Mouse (Mus musculus) embryonic facial prominence, embryonic 14.5 days (tissue): ENCODE data around the gene Kat14. TPM values are rescaled to one million over a fixed set of nuclear protein-coding genes. Genes with fewer than 3 reads are reported as not detected.

Experiments
- ATAC-seq: fragments of 200-750 bp; cut with Nextera tagmentation; 2 replicates; pipeline ENCODE4 v1.8.0; 2017; ENCODE audit warnings: low read depth, moderate number of reproducible peaks, moderate TSS enrichment
- DNase-seq: peaks from one replicate; pipeline ENCODE4 v3.0.0-alpha.2; 2015; ENCODE audit warnings: low spot score
- H3K27ac ChIP-seq: fragments of 300-500 bp; sonication (generic); replicated peaks from 2 replicates; pipeline ENCODE4 v1.5.1; 2014; ENCODE audit warnings: low read depth, mild to moderate bottlenecking, low read length, moderate library complexity
- H3K27me3 ChIP-seq: fragments of 300-500 bp; sonication (generic); replicated peaks from 2 replicates; pipeline ENCODE4 v1.6.1; 2014; ENCODE audit warnings: low read length; ENCODE audit not compliant: control insufficient read depth, insufficient read depth
- H3K36me3 ChIP-seq: fragments of 300-500 bp; sonication (generic); 2 replicates; pipeline ENCODE4 v1.6.1; 2014; ENCODE audit warnings: low read length, mixed read lengths; ENCODE audit not compliant: control insufficient read depth, insufficient read depth
- H3K4me1 ChIP-seq: fragments of 300-500 bp; sonication (generic); 2 replicates; pipeline ENCODE4 v1.6.1; 2014; ENCODE audit warnings: antibody characterized with exemption, low read length; ENCODE audit not compliant: control insufficient read depth, insufficient read depth
- H3K4me2 ChIP-seq: fragments of 300-500 bp; sonication (generic); 2 replicates; pipeline ENCODE4 v1.6.1; 2014; ENCODE audit warnings: low read depth, mild to moderate bottlenecking, low read length, moderate library complexity, mixed read lengths
- H3K4me3 ChIP-seq: fragments of 300-500 bp; sonication (generic); 2 replicates; pipeline ENCODE4 v1.5.1; 2014; ENCODE audit warnings: low read depth, mild to moderate bottlenecking, low read length
- H3K9ac ChIP-seq: fragments of 300-500 bp; sonication (generic); 2 replicates; pipeline ENCODE4 v1.6.1; 2014; ENCODE audit warnings: low read depth, mild to moderate bottlenecking, low read length, moderate library complexity, mixed read lengths
- H3K9me3 ChIP-seq: fragments of 300-500 bp; sonication (generic); 2 replicates; pipeline ENCODE4 v1.6.1; 2016; ENCODE audit warnings: low read length; ENCODE audit not compliant: control insufficient read depth
- WGBS: fragments of 180-500 bp; shearing (Covaris S2); extraction: QIAGEN DNeasy Blood & Tissue Kit; methylation state at CpG from one replicate; pipeline ENCODE4 v1.1.7; 2014; 5-methylcytosine and 5-hydroxymethylcytosine counted together
- polyA plus RNA-seq: library from polyadenylated mRNA; unstranded; fragments of >200 nt; fragmentation: Nextera tagmentation; extraction: Ambion mirVana; gene quantifications from 2 replicates; pipeline ENCODE4 v1.2.1, GENCODE M21; 2014

Gene Kat14
- polyA plus RNA-seq, 1 experiment from 2014 or later, result 35.0 TPM

GRCm38 (mm10) chr2:144450378-144450777 lies 81.6 kb downstream of the Kat14 start:
- no peak overlapping the region for H3K4me2 ChIP-seq
- ATAC-seq, result no peak
- H3K4me1 ChIP-seq, result no peaks in the 10 kb centered on the region
- H3K27me3 ChIP-seq, result 0 out of 2 replicates have a peak, but pooled peaks cover 4% of the 10 kb centered on the region
- no peak overlapping the region for H3K27ac ChIP-seq
- H3K9me3 ChIP-seq, result no peaks in the 10 kb centered on the region
- 71% methylated on average over 2 of the region's 2 CpGs for WGBS
- H3K9ac ChIP-seq, result no peak overlapping the region
- no peak overlapping the region for H3K4me3 ChIP-seq
- no peak for DNase-seq
- no peaks in the 10 kb centered on the region for H3K36me3 ChIP-seq

DNA sequence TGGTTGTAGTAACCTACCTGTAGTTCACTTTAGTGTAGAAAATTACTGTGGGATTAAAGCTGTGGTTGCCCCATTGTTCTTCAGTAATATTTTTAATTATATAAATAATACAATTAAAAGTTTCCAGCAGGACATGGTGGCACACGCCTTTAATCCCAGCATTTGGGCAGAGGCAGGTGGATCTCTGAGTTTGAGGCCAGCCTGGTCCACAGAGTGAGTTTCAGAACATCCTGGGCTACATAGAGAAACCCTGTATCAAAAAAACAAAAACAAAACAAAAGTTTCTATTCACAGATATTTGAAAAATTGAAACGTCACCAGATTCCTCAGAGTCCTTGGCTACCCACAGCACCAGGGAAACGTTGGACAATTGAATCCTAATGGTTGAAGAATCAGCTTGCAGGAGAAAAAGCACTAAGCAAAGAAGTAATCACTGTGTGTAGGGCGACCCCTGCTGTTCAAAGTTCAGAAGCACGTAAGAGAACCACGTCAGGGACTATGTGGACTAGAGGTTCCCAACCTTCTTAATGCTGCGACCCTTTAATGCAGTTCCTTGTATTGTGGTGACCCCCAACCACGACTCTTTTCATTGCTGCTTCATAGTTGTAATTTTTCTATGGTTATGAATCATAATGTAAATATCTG lies 83.7 kb downstream of the Kat14 start:
- H3K4me1 ChIP-seq, result no peaks in the 10 kb centered on the region
- no peak overlapping the region for H3K4me2 ChIP-seq
- no peaks in the 10 kb centered on the region for H3K36me3 ChIP-seq
- DNase-seq (peak; percentile 81), ATAC-seq (peak; percentile 83; the same call in 1 of the 2 replicates)
- no peak overlapping the region for H3K4me3 ChIP-seq
- peaks cover 4% of the 10 kb centered on the region; the same call in 1 of the 2 replicates for H3K27me3 ChIP-seq
- no peak overlapping the region for H3K9ac ChIP-seq
- H3K27ac ChIP-seq, result no peak overlapping the region
- 12% methylated on average over 8 of the region's 8 CpGs for WGBS
- H3K9me3 ChIP-seq, result no peaks in the 10 kb centered on the region

Other genes starting within 250 kb of the Kat14 start
- 15.5 and 16.7 TPM in 2 replicates for gene Mgme1, start 98.3 kb upstream of the Kat14 start, polyA plus RNA-seq
- gene Snx5, start 98.1 kb upstream of the Kat14 start, polyA plus RNA-seq, result 111 and 120 TPM in 2 replicates
- gene Ovol2, start 36.8 kb upstream of the Kat14 start, polyA plus RNA-seq, result 1.1 and 3.0 TPM in 2 replicates
- gene Pet117, start within 50 bp of the Kat14 start, polyA plus RNA-seq, result 0.52 and 1.3 TPM in 2 replicates
- gene Dzank1, start 158.4 kb downstream of the Kat14 start, polyA plus RNA-seq, result 1.5 and 2.6 TPM in 2 replicates
- gene Polr3f, start 158.7 kb downstream of the Kat14 start, polyA plus RNA-seq, result 20.7 and 24.0 TPM in 2 replicates
- 59.7 and 65.8 TPM in 2 replicates for gene Rbbp9, start 181.9 kb downstream of the Kat14 start, polyA plus RNA-seq
- 78.8 and 82.8 TPM in 2 replicates for gene Sec23b, start 187.2 kb downstream of the Kat14 start, polyA plus RNA-seq
- 33.0 and 44.4 TPM in 2 replicates for gene Smim26, start 225.1 kb downstream of the Kat14 start, polyA plus RNA-seq
- 33.3 and 37.2 TPM in 2 replicates for gene Dtd1, start 230.9 kb downstream of the Kat14 start, polyA plus RNA-seq